Mouse (Mus musculus) myocyte (in vitro differentiated cells): ENCODE measurements around the gene Sox6. TPM values are rescaled to one million over a fixed set of nuclear protein-coding genes. Genes with fewer than 3 reads are reported as not detected.

Experiments used
- H3K27me3 ChIP-seq: one replicate; pipeline ENCODE4 v1.6.1; 2011; ENCODE audit not compliant: control insufficient read depth, insufficient read depth, insufficient read length
- H3K36me3 ChIP-seq: one replicate; pipeline ENCODE4 v1.6.1; 2011; ENCODE audit not compliant: control insufficient read depth, insufficient read depth
- H3K4me2 ChIP-seq: one replicate; pipeline ENCODE4 v1.6.1; 2011; ENCODE audit warnings: low read depth, control low read depth
- H3K4me3 ChIP-seq: one replicate; pipeline ENCODE4 v1.5.1; 2011; ENCODE audit warnings: mild to moderate bottlenecking, control low read depth, moderate library complexity
- H3K79me2 ChIP-seq: one replicate; pipeline ENCODE4 v1.6.1; 2011; ENCODE audit not compliant: control insufficient read depth, insufficient read depth
- H3ac ChIP-seq: one replicate; pipeline ENCODE4 v1.6.1; 2011; ENCODE audit not compliant: control insufficient read depth, insufficient read length
- CEBPB ChIP-seq: IDR thresholded peaks from 2 replicates; pipeline ENCODE4 v1.6.1; 2011; ENCODE audit warnings: mild to moderate bottlenecking, moderate library complexity; ENCODE audit not compliant: poor library complexity, insufficient read depth, severe bottlenecking
- E2F4 ChIP-seq: IDR thresholded peaks from one replicate; pipeline ENCODE4 v1.6.1; 2011; ENCODE audit warnings: mild to moderate bottlenecking, control low read depth, moderate library complexity; ENCODE audit not compliant: insufficient read depth
- MAX ChIP-seq: IDR thresholded peaks from one replicate; pipeline ENCODE4 v1.6.1; 2011; ENCODE audit warnings: low read depth, mild to moderate bottlenecking, control low read depth
- MYOD1 ChIP-seq, 3 experiments: IDR thresholded peaks; one replicate each; pipeline ENCODE4 v1.6.1; 2011; ENCODE audit warnings: control low read depth in 2 of 3, low read depth in 2 of 3, mild to moderate bottlenecking in 2 of 3, moderate library complexity in 1 of 3; ENCODE audit not compliant: insufficient read length in 2 of 3, control insufficient read depth in 1 of 3
- MYOG ChIP-seq, 3 experiments: IDR thresholded peaks; one replicate each; pipeline ENCODE4 v1.6.1; 2011; ENCODE audit warnings: control low read depth in 2 of 3, low read depth in 2 of 3, mild to moderate bottlenecking in 2 of 3; ENCODE audit not compliant: insufficient read length in 2 of 3, control insufficient read depth in 1 of 3, insufficient read depth in 1 of 3
- POLR2A ChIP-seq: IDR thresholded peaks from one replicate; pipeline ENCODE4 v1.6.1; 2011; ENCODE audit warnings: low read depth, mild to moderate bottlenecking, control low read depth, moderate library complexity; ENCODE audit not compliant: insufficient read length
- POLR2AphosphoS2 ChIP-seq: IDR thresholded peaks from one replicate; pipeline ENCODE4 v1.6.1; 2011; ENCODE audit warnings: low read depth, control low read depth; ENCODE audit not compliant: insufficient read length
- REST ChIP-seq: IDR thresholded peaks from one replicate; pipeline ENCODE4 v1.6.1; 2011; ENCODE audit warnings: mild to moderate bottlenecking, control low read depth, moderate library complexity; ENCODE audit not compliant: insufficient read depth, insufficient read length
- SRF ChIP-seq: IDR thresholded peaks from one replicate; pipeline ENCODE4 v1.6.1; 2011; ENCODE audit warnings: low read depth; ENCODE audit not compliant: control insufficient read depth, insufficient read length
- TCF12 ChIP-seq: IDR thresholded peaks from one replicate; pipeline ENCODE4 v1.6.1; 2011; ENCODE audit warnings: mild to moderate bottlenecking, control low read depth; ENCODE audit not compliant: poor library complexity, insufficient read depth, severe bottlenecking
- TCF3 ChIP-seq: IDR thresholded peaks from one replicate; pipeline ENCODE4 v1.6.1; 2011; ENCODE audit warnings: low read depth, control low read depth; ENCODE audit not compliant: insufficient read length
- USF1 ChIP-seq: IDR thresholded peaks from one replicate; pipeline ENCODE4 v1.6.1; 2011; ENCODE audit warnings: low read depth, mild to moderate bottlenecking, control low read depth, moderate library complexity
- polyA plus RNA-seq: library from polyadenylated mRNA; unstranded; fragments of >200 nt; fragmentation: generic; extraction: Trizol; gene quantifications from one replicate; pipeline ENCODE4 v1.2.1, GENCODE M21; 2012; ENCODE audit warnings: missing spikeins

Gene Sox6
- polyA plus RNA-seq, 1 experiment = 0.11 TPM

DNA sequence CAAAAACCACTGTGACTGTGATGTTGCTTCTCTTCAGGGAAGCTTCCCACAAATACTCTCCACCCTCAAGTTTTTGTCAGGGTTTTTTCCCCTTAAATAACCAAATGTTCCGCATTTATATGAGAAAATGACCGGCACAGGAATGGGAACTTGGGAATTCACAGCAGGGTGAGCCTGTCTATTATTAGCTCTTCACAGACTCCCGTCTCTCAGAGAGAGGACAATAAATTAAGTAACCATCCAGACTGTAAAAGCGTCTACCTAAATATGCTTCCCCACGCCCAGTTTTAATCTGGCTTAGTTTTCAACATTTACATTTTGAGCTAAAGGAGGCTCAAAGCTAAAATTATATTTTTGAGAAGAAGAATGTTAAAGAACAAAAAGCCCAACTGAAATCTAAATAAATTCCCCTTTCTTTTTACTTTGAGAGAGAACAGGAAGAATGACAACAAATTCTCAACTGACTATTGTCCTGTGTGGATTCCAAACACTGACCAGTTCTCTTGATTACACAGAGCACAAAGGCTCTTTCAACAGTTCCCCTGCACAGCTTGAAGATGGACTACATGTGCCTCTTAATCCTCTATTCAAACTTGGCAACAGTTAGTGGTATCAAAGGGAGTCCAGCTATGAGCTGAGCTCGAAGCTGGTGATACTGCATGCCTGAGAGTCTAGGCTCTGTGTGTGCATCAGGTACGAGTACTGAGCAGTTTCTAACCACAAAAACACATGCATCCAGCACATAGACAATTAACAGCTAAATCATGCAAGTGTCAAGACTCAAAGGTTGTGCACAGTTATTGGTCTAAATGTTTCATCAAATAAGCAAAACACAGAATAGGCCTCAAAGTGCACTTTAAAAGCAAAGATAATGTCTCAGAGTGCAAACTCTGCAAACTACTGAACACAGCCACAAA, 316.7 kb downstream of the Sox6 start:
- no peaks in the 10 kb centered on the region for H3K79me2 ChIP-seq
- TF ChIP-seq REST = no peak
- no peak for TF ChIP-seq CEBPB
- no peak for TF ChIP-seq TCF12
- TF ChIP-seq E2F4 = no peak
- H3ac ChIP-seq = no peak overlapping the region
- H3K27me3 ChIP-seq = no peaks in the 10 kb centered on the region
- no peaks in the 10 kb centered on the region for H3K36me3 ChIP-seq
- no peak overlapping the region for H3K4me3 ChIP-seq
- no peak overlapping the region for H3K4me2 ChIP-seq

DNA sequence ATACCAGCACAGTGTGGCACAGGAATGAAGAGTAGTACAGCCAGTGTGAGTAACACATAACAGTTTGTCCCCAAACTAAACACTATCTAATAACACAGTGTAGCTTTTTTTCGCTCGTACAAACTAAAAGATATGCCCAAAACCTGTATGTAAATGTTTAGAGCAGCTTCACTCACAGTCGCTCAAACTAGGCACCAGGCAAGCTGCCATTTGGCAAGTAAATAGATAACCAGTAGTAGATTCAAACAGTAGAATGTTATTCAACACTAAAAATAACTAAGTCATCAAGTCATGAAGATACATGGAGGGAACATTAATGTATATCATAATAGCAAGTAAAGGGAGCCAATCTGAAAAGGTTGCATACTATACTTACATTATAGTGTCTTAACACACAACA, 318.8 kb downstream of the Sox6 start:
- Histone ChIP-seq H3K36me3 (no peaks in the 10 kb centered on the region), H3K4me3 (no peak overlapping the region), H3K79me2 (no peaks in the 10 kb centered on the region), H3ac (no peak overlapping the region), H3K27me3 (no peaks in the 10 kb centered on the region), H3K4me2 (no peak overlapping the region)
- no peak for TF ChIP-seq POLR2AphosphoS2
- no peak for TF ChIP-seq TCF12
- TF ChIP-seq REST = no peak
- TF ChIP-seq SRF = no peak
- no peak for TF ChIP-seq CEBPB
- no peak for TF ChIP-seq E2F4
- TF ChIP-seq MYOG (IDR thresholded peaks at IDR 0.05; ENCODE audit: control insufficient read depth in 1 of 3, insufficient read depth in 1 of 3, insufficient read length in 2 of 3, low read depth in 2 of 3) = no peak
- no peak for TF ChIP-seq MYOD1 (IDR thresholded peaks at IDR 0.05; ENCODE audit: control insufficient read depth in 1 of 3, insufficient read length in 2 of 3, low read depth in 2 of 3)
- TF ChIP-seq USF1 = no peak
- no peak for TF ChIP-seq MAX
- no peak for TF ChIP-seq POLR2A
- no peak for TF ChIP-seq TCF3

DNA sequence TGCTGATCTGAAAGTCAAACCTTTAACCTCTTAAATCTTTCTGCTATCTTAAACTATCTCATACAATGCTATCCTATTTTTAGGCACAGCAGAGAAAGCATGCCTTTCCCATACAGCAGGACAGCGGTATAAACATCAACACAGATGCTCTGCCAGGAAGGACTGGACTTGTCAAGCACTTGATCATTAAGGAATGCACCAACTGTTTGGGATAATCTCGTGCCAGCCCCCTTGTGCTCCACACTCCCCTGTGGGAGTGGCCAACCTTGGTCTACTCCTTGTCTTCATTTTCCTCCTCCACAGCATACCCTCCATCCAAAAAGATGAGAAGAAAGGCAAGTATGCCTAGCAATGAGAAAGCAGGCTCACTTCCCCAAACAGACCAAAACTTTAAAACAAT, 332.5 kb downstream of the Sox6 start:
- Histone ChIP-seq H3K36me3 (no peaks in the 10 kb centered on the region), H3ac (no peak overlapping the region), H3K27me3 (no peaks in the 10 kb centered on the region), H3K4me3 (no peak overlapping the region), H3K4me2 (no peak overlapping the region), H3K79me2 (no peaks in the 10 kb centered on the region)
- TF ChIP-seq MYOG (IDR thresholded peaks at IDR 0.05; ENCODE audit: control insufficient read depth in 1 of 3, insufficient read depth in 1 of 3, insufficient read length in 2 of 3, low read depth in 2 of 3) (no peak), SRF (no peak), USF1 (no peak), CEBPB (no peak), POLR2A (no peak), E2F4 (no peak), MAX (no peak), TCF3 (no peak), REST (no peak), MYOD1 (IDR thresholded peaks at IDR 0.05; ENCODE audit: control insufficient read depth in 1 of 3, insufficient read length in 2 of 3, low read depth in 2 of 3) (no peak), TCF12 (no peak), POLR2AphosphoS2 (no peak)

DNA sequence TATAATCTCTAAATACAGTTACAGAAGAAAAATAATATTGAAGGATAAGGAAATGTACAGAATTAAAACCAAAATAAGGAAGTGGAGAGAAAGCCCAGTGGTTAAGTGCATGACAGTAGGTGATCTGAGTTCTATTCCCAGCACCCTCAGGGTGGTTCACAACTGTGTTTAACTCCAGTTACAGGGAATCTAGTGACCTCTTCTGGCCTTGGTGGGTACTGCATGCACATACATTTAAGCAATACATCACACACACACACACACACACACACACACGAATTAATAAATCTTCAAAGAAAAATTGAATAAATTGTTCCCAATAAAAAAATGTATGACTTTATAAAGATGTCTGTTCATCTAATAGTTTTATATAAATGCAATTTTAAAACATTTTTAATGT, 340.5 kb downstream of the Sox6 start:
- Histone ChIP-seq H3K79me2 (no peaks in the 10 kb centered on the region), H3ac (no peak overlapping the region), H3K36me3 (no peaks in the 10 kb centered on the region), H3K4me2 (no peak overlapping the region), H3K27me3 (no peaks in the 10 kb centered on the region), H3K4me3 (no peak overlapping the region)
- TF ChIP-seq TCF12 = no peak
- no peak for TF ChIP-seq MYOG (IDR thresholded peaks at IDR 0.05; ENCODE audit: control insufficient read depth in 1 of 3, insufficient read depth in 1 of 3, insufficient read length in 2 of 3, low read depth in 2 of 3)
- no peak for TF ChIP-seq POLR2A
- TF ChIP-seq MYOD1 (IDR thresholded peaks at IDR 0.05; ENCODE audit: control insufficient read depth in 1 of 3, insufficient read length in 2 of 3, low read depth in 2 of 3) = no peak
- no peak for TF ChIP-seq USF1
- TF ChIP-seq REST = no peak
- TF ChIP-seq E2F4 = no peak
- TF ChIP-seq POLR2AphosphoS2 = no peak
- no peak for TF ChIP-seq CEBPB
- TF ChIP-seq SRF = no peak
- TF ChIP-seq TCF3 = no peak
- no peak for TF ChIP-seq MAX

DNA sequence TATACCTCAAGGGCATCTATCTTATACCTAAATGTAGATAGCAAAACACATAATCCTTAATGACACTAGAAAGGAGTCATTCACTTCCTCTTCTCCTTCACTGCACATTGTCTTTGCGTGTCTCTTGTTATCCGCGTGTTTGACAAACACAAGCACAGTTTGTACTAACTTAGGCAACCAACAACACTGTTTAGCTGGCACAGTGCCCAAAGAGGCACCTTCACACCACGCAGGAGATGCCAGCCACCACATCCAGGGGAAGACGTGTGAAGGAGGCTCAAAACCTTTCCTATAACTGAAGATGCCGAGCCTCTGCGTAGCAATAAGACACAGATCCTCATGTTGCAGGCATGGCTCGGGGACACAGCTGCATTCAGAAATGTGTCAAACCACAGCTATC, 345.4 kb downstream of the Sox6 start:
- Histone ChIP-seq H3K79me2 (no peaks in the 10 kb centered on the region), H3K4me2 (no peak overlapping the region), H3K27me3 (no peaks in the 10 kb centered on the region), H3ac (no peak overlapping the region), H3K4me3 (no peak overlapping the region), H3K36me3 (no peaks in the 10 kb centered on the region)
- TF ChIP-seq SRF (no peak), MYOG (IDR thresholded peaks at IDR 0.05; ENCODE audit: control insufficient read depth in 1 of 3, insufficient read depth in 1 of 3, insufficient read length in 2 of 3, low read depth in 2 of 3) (no peak), MAX (no peak), REST (no peak), E2F4 (no peak), TCF3 (no peak), CEBPB (no peak), USF1 (no peak), POLR2AphosphoS2 (no peak), MYOD1 (IDR thresholded peaks at IDR 0.05; ENCODE audit: control insufficient read depth in 1 of 3, insufficient read length in 2 of 3, low read depth in 2 of 3) (no peak), POLR2A (no peak), TCF12 (no peak)
